Mouse (Mus musculus): ENCODE data around the gene Nkain4. TPM values are rescaled to one million over a fixed set of nuclear protein-coding genes. Genes with fewer than 3 reads are reported as not detected.

Gene Nkain4
- total RNA-seq (2014; rRNA removed) (56.6 and 76.0 TPM in 2 replicates), polyA plus RNA-seq (2015; fragmentation: Nextera tagmentation; extraction: Ambion mirVana) (118 and 133 TPM in 2 replicates)

GRCm38 (mm10) chr2:180954061-180955047 is at the start of gene Nkain4:
TSS of gene Nkain4 (minus strand) at chr2:180954699.
- 1% methylated on average over 52 of the region's 52 CpGs for WGBS
- peak; percentile 92 for DNase-seq (ENCODE audit: low spot score)
- Histone ChIP-seq H3K4me1 (ENCODE audit: insufficient read depth, low read length) (peaks cover 18% of the 10 kb centered on the region), H3K4me3 (ENCODE audit: low read length) (peak within 1 kb of the TSS; percentile 60), H3K36me3 (ENCODE audit: insufficient read depth, low read length) (no peaks in the 10 kb centered on the region), H3K4me2 (ENCODE audit: low read depth, low read length) (peak within 1 kb of the TSS; percentile 86), H3K27me3 (ENCODE audit: insufficient read depth, low read length) (no peaks in the 10 kb centered on the region), H3K27ac (peak within 1 kb of the TSS; percentile 90), H3K9me3 (ENCODE audit: low read length) (no peaks in the 10 kb centered on the region), H3K9ac (replicated peaks; ENCODE audit: low read length) (peak within 1 kb of the TSS; percentile 68)
- peak; percentile 55 for TF ChIP-seq CTCF (IDR thresholded peaks at IDR 0.05; ENCODE audit: low read depth)
- ATAC-seq = peak; percentile 88

- Histone ChIP-seq H3K36me3 (ENCODE audit: insufficient read depth, low read length) (no peaks in the 10 kb centered on the region), H3K9me3 (ENCODE audit: low read length) (no peaks in the 10 kb centered on the region), H3K4me3 (ENCODE audit: low read length) (no peak overlapping the region), H3K4me2 (ENCODE audit: low read depth, low read length) (no peak overlapping the region), H3K27me3 (ENCODE audit: insufficient read depth, low read length) (no peaks in the 10 kb centered on the region), H3K4me1 (ENCODE audit: insufficient read depth, low read length) (no peaks in the 10 kb centered on the region), H3K9ac (replicated peaks; ENCODE audit: low read length) (no peak overlapping the region), H3K27ac (no peak overlapping the region)
- ATAC-seq (0 out of 2 replicates have a peak, but pooled peaks have one; percentile 2), DNase-seq (ENCODE audit: low spot score) (no peak)
- TF ChIP-seq CTCF (IDR thresholded peaks at IDR 0.05; ENCODE audit: low read depth) = no peak
- 68% methylated on average over 3 of the region's 3 CpGs for WGBS
Measured at GRCm38 (mm10) chr2:180996905-180997304, 42.4 kb upstream of the Nkain4 start.

- peak; percentile 76 for DNase-seq (ENCODE audit: low spot score)
- H3K9ac ChIP-seq (replicated peaks; ENCODE audit: low read length) = no peak overlapping the region
- WGBS = 8% methylated on average over 5 of the region's 5 CpGs
Measured at GRCm38 (mm10) chr2:180996436-180996835, 41.9 kb upstream of the Nkain4 start.

GRCm38 (mm10) chr2:180995457-180995856 is 41.0 kb upstream of the Nkain4 start:
- no peak for ATAC-seq
- TF ChIP-seq CTCF (IDR thresholded peaks at IDR 0.05; ENCODE audit: low read depth) = no peak
- Histone ChIP-seq H3K27ac (no peak overlapping the region), H3K4me1 (ENCODE audit: insufficient read depth, low read length) (no peaks in the 10 kb centered on the region), H3K4me3 (ENCODE audit: low read length) (no peak overlapping the region), H3K27me3 (ENCODE audit: insufficient read depth, low read length) (no peaks in the 10 kb centered on the region), H3K4me2 (ENCODE audit: low read depth, low read length) (no peak overlapping the region), H3K36me3 (ENCODE audit: insufficient read depth, low read length) (no peaks in the 10 kb centered on the region), H3K9me3 (ENCODE audit: low read length) (no peaks in the 10 kb centered on the region), H3K9ac (replicated peaks; ENCODE audit: low read length) (no peak overlapping the region)
- no peak for DNase-seq (ENCODE audit: low spot score)
- whole genome bisulfite sequencing = 66% methylated on average over 4 of the region's 4 CpGs

More at GRCm38 (mm10) chr2:180996436-180996835, 41.9 kb upstream of the Nkain4 start:
- peak; percentile 97 for TF ChIP-seq CTCF (IDR thresholded peaks at IDR 0.05; ENCODE audit: low read depth)
- Histone ChIP-seq H3K9me3 (ENCODE audit: low read length) (no peaks in the 10 kb centered on the region), H3K4me2 (ENCODE audit: low read depth, low read length) (no peak overlapping the region), H3K27me3 (ENCODE audit: insufficient read depth, low read length) (no peaks in the 10 kb centered on the region), H3K36me3 (ENCODE audit: insufficient read depth, low read length) (no peaks in the 10 kb centered on the region), H3K4me3 (ENCODE audit: low read length) (no peak overlapping the region), H3K4me1 (ENCODE audit: insufficient read depth, low read length) (no peaks in the 10 kb centered on the region), H3K27ac (no peak overlapping the region)
- peak; percentile 66 for ATAC-seq

- DNase-seq (ENCODE audit: low spot score) = no peak
- WGBS = 86% methylated on average over 2 of the region's 2 CpGs
- Histone ChIP-seq H3K4me1 (ENCODE audit: insufficient read depth, low read length) (no peaks in the 10 kb centered on the region), H3K9ac (replicated peaks; ENCODE audit: low read length) (no peak overlapping the region), H3K9me3 (ENCODE audit: low read length) (no peaks in the 10 kb centered on the region), H3K4me2 (ENCODE audit: low read depth, low read length) (no peak overlapping the region), H3K27ac (no peak overlapping the region), H3K4me3 (ENCODE audit: low read length) (no peak overlapping the region), H3K36me3 (ENCODE audit: insufficient read depth, low read length) (no peaks in the 10 kb centered on the region), H3K27me3 (ENCODE audit: insufficient read depth, low read length) (no peaks in the 10 kb centered on the region)
- no peak for ATAC-seq
- TF ChIP-seq CTCF (IDR thresholded peaks at IDR 0.05; ENCODE audit: low read depth) = no peak
Measured at GRCm38 (mm10) chr2:180994360-180994759, 39.9 kb upstream of the Nkain4 start.

- DNase-seq (ENCODE audit: low spot score) (no peak), ATAC-seq (no peak)
- no peak overlapping the region for H3K4me2 ChIP-seq (ENCODE audit: low read depth, low read length)
- H3K9ac ChIP-seq (replicated peaks; ENCODE audit: low read length) = no peak overlapping the region
- H3K9me3 ChIP-seq (ENCODE audit: low read length) = no peaks in the 10 kb centered on the region
- H3K36me3 ChIP-seq (ENCODE audit: insufficient read depth, low read length) = no peaks in the 10 kb centered on the region
- no peak overlapping the region for H3K27ac ChIP-seq
- no peak for TF ChIP-seq CTCF (IDR thresholded peaks at IDR 0.05; ENCODE audit: low read depth)
- no peaks in the 10 kb centered on the region for H3K27me3 ChIP-seq (ENCODE audit: insufficient read depth, low read length)
- 57% methylated on average over 4 of the region's 4 CpGs for WGBS
- H3K4me3 ChIP-seq (ENCODE audit: low read length) = no peak overlapping the region
- H3K4me1 ChIP-seq (ENCODE audit: insufficient read depth, low read length) = no peaks in the 10 kb centered on the region
Measured at GRCm38 (mm10) chr2:180990347-180990746, 35.8 kb upstream of the Nkain4 start.
